8 mouse cellular contexts compared by ENCODE assay signal in the genomic region with DNA sequence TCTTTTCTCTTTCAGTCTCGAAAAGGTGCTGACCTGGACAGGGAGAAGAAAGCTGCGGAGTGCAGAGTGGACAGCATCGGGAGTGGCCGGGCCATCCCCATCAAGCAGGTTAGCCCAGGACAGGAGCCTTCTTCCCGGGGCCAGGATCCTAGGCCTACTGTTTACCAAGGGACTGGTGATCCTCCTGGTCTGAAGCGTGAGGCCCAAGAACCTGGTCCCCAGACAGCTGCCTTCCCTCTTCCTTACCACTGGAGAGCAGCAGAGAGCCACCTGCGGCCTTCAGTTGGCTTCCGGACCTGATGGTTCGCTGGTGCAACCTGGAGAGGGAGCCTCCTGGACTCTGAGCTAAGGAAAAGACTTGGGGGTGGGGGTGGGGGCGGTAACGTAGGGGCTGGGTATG. TPM values are rescaled to one million over a fixed set of nuclear protein-coding genes. Genes with fewer than 3 reads are reported as not detected.
DNase-seq lines count a peak whose midpoint lies in the region; ATAC-seq and TF ChIP-seq lines count a peak whose summit lies in the region.

No protein-coding gene starts in this region.

- TF ChIP-seq CTCF in E14TG2a.4 (conservative IDR thresholded peaks at IDR 0.05; ENCODE audit: low read length), result peak; percentile 86

- peaks cover 81% of the 10 kb centered on the region for H3K4me1 ChIP-seq in E14TG2a.4 (replicated peaks; ENCODE audit: low read depth, low read length)
- peaks cover 15% of the 10 kb centered on the region for H3K4me1 ChIP-seq in heart, embryonic 11.5 days (ENCODE audit: control insufficient read depth, insufficient read depth, low read length)
- H3K4me1 ChIP-seq in kidney, embryonic 15.5 days, result peaks cover 45% of the 10 kb centered on the region
- peaks cover 30% of the 10 kb centered on the region for H3K4me1 ChIP-seq in neural tube, embryonic 14.5 days (ENCODE audit: control insufficient read depth, insufficient read depth, low read length)

- no peaks in the 10 kb centered on the region for H3K9me3 ChIP-seq in E14TG2a.4 (ENCODE audit: low read length)
- no peaks in the 10 kb centered on the region for H3K9me3 ChIP-seq in heart, embryonic 11.5 days (replicated peaks; ENCODE audit: control insufficient read depth, low read length)
- H3K9me3 ChIP-seq in kidney, embryonic 15.5 days (replicated peaks), result no peaks in the 10 kb centered on the region
- no peaks in the 10 kb centered on the region for H3K9me3 ChIP-seq in neural tube, embryonic 14.5 days (ENCODE audit: control insufficient read depth, low read length)

- no peak overlapping the region for H3K9ac ChIP-seq in heart, embryonic 11.5 days (ENCODE audit: low read depth, low read length)
- 0 out of 2 replicates have a peak overlapping the region, but pooled peaks have one; percentile 3 for H3K9ac ChIP-seq in kidney, embryonic 15.5 days
- H3K9ac ChIP-seq in neural tube, embryonic 14.5 days (replicated peaks; ENCODE audit: low read depth, low read length), result no peak overlapping the region

- H3K36me3 ChIP-seq in E14TG2a.4 (ENCODE audit: insufficient read depth, low read length), result peaks cover 68% of the 10 kb centered on the region
- peaks cover 25% of the 10 kb centered on the region for H3K36me3 ChIP-seq in heart, embryonic 11.5 days (ENCODE audit: control insufficient read depth, insufficient read depth, low read length)
- H3K36me3 ChIP-seq in kidney, embryonic 15.5 days, result peaks cover 82% of the 10 kb centered on the region
- H3K36me3 ChIP-seq in neural tube, embryonic 14.5 days (ENCODE audit: control insufficient read depth, insufficient read depth, low read length), result peaks cover 36% of the 10 kb centered on the region

- 29% methylated on average over 11 of the region's 11 CpGs for WGBS in heart, embryonic 11.5 days (ENCODE audit: insufficient replicate concordance)
- WGBS in kidney, embryonic 15.5 days, result 27% methylated on average over 11 of the region's 11 CpGs
- WGBS in neural tube, embryonic 14.5 days, result 25% methylated on average over 11 of the region's 11 CpGs

- no peak for ATAC-seq in heart, embryonic 11.5 days (replicated peaks; ENCODE audit: insufficient number of reproducible peaks, low FRiP score, low TSS enrichment)
- ATAC-seq in kidney, embryonic 15.5 days (replicated peaks; ENCODE audit: low FRiP score), result peak; percentile 11; the same call in 1 of the 2 replicates
- ATAC-seq in neural tube, embryonic 14.5 days (ENCODE audit: low read depth), result peak; percentile 39

- no peak overlapping the region for H3K4me2 ChIP-seq in heart, embryonic 11.5 days
- peak overlapping the region; percentile 1; the same call in 1 of the 2 replicates for H3K4me2 ChIP-seq in kidney, embryonic 15.5 days
- H3K4me2 ChIP-seq in neural tube, embryonic 14.5 days (ENCODE audit: low read depth, low read length), result no peak overlapping the region

- H3K27me3 ChIP-seq in E14TG2a.4 (ENCODE audit: insufficient read depth, low read length), result peaks cover 4% of the 10 kb centered on the region; the same call in 1 of the 2 replicates
- H3K27me3 ChIP-seq in heart, embryonic 11.5 days (ENCODE audit: control insufficient read depth, insufficient read depth, low read length), result peaks cover 5% of the 10 kb centered on the region; the same call in 1 of the 2 replicates
- 0 out of 2 replicates have a peak, but pooled peaks cover 9% of the 10 kb centered on the region for H3K27me3 ChIP-seq in kidney, embryonic 15.5 days
- no peaks in the 10 kb centered on the region for H3K27me3 ChIP-seq in neural tube, embryonic 14.5 days (ENCODE audit: control insufficient read depth, insufficient read depth, low read length)

- H3K4me3 ChIP-seq in E14TG2a.4 (replicated peaks; ENCODE audit: low read length), result peak overlapping the region; percentile 74
- H3K4me3 ChIP-seq in heart, embryonic 11.5 days (ENCODE audit: low read depth, low read length), result no peak overlapping the region
- no peak overlapping the region for H3K4me3 ChIP-seq in kidney, embryonic 15.5 days (replicated peaks)
- no peak overlapping the region for H3K4me3 ChIP-seq in neural tube, embryonic 14.5 days (ENCODE audit: low read depth, low read length)

- H3K27ac ChIP-seq in heart, embryonic 11.5 days (ENCODE audit: low read depth, low read length), result 0 out of 2 replicates have a peak overlapping the region, but pooled peaks have one; percentile 10
- H3K27ac ChIP-seq in kidney, embryonic 15.5 days, result peak overlapping the region; percentile 86
- no peak overlapping the region for H3K27ac ChIP-seq in neural tube, embryonic 14.5 days (ENCODE audit: low read depth, low read length)

- DNase-seq in adrenal gland, adult 2 months, result peak; percentile 60
- DNase-seq in embryo, embryonic 11 days, result peak; percentile 84
- peak; percentile 68 to 71 for DNase-seq in lung, adult 18-20 months
- DNase-seq in thymus, postnatal 36 days, result peak; percentile 42 to 52

RNA-seq across cellular contexts. Expression of a gene that starts 31.3 kb away (rescaled TPM):
- total RNA-seq in adrenal gland, adult 2 months (2021), result 10 to 100 TPM; 78.8 to 89.8 TPM
- 96.5 and 106 TPM in 2 replicates for polyA plus RNA-seq in adrenal gland, adult 2 months (2012; rRNA removed)
- 24.6 and 28.8 TPM in 2 replicates for polyA plus RNA-seq in heart, embryonic 11.5 days (2014; fragmentation: Nextera tagmentation; extraction: Ambion mirVana)
- 18.8 and 21.0 TPM in 2 replicates for polyA plus RNA-seq in kidney, embryonic 15.5 days (2015; fragmentation: Nextera tagmentation; extraction: Ambion mirVana)
- polyA plus RNA-seq in neural tube, embryonic 14.5 days (2014; fragmentation: Nextera tagmentation; extraction: Ambion mirVana), result 59.3 and 63.6 TPM in 2 replicates

RNA-seq across cellular contexts. Expression of a gene that starts 35.7 kb away (rescaled TPM):
- 10 to 100 TPM; 16.7 to 20.5 TPM for total RNA-seq in adrenal gland, adult 2 months (2021)
- 86.7 and 94.5 TPM in 2 replicates for polyA plus RNA-seq in adrenal gland, adult 2 months (2012; rRNA removed)
- polyA plus RNA-seq in heart, embryonic 11.5 days (2014; fragmentation: Nextera tagmentation; extraction: Ambion mirVana), result 21.5 and 22.6 TPM in 2 replicates
- polyA plus RNA-seq in kidney, embryonic 15.5 days (2015; fragmentation: Nextera tagmentation; extraction: Ambion mirVana), result 25.2 and 26.5 TPM in 2 replicates
- polyA plus RNA-seq in neural tube, embryonic 14.5 days (2014; fragmentation: Nextera tagmentation; extraction: Ambion mirVana), result 63.9 and 68.0 TPM in 2 replicates

RNA-seq across cellular contexts. Expression of a gene that starts 38.2 kb away (rescaled TPM):
- 100 to 1,000 TPM in 1 of 2 experiments, 10 to 100 TPM in 1; 93.4 to 108 TPM for total RNA-seq in adrenal gland, adult 2 months (2021)
- 335 and 350 TPM in 2 replicates for polyA plus RNA-seq in adrenal gland, adult 2 months (2012; rRNA removed)
- polyA plus RNA-seq in heart, embryonic 11.5 days (2014; fragmentation: Nextera tagmentation; extraction: Ambion mirVana), result 158 and 165 TPM in 2 replicates
- 116 and 125 TPM in 2 replicates for polyA plus RNA-seq in kidney, embryonic 15.5 days (2015; fragmentation: Nextera tagmentation; extraction: Ambion mirVana)
- 93.2 and 97.7 TPM in 2 replicates for polyA plus RNA-seq in neural tube, embryonic 14.5 days (2014; fragmentation: Nextera tagmentation; extraction: Ambion mirVana)

RNA-seq across cellular contexts. Expression of a gene that starts 43.7 kb away (rescaled TPM):
- not detected for total RNA-seq in adrenal gland, adult 2 months (2021)
- not detected in 2 replicates for polyA plus RNA-seq in adrenal gland, adult 2 months (2012; rRNA removed)
- polyA plus RNA-seq in heart, embryonic 11.5 days (2014; fragmentation: Nextera tagmentation; extraction: Ambion mirVana), result 0.04 TPM in 1 of 2 replicates, not detected in the other
- 0.04 and 0.10 TPM in 2 replicates for polyA plus RNA-seq in kidney, embryonic 15.5 days (2015; fragmentation: Nextera tagmentation; extraction: Ambion mirVana)
- polyA plus RNA-seq in neural tube, embryonic 14.5 days (2014; fragmentation: Nextera tagmentation; extraction: Ambion mirVana), result 3.5 and 5.8 TPM in 2 replicates

RNA-seq across cellular contexts. Expression of a gene that starts 57.5 kb away (rescaled TPM):
- total RNA-seq in adrenal gland, adult 2 months (2021), result not detected
- 0.30 and 0.76 TPM in 2 replicates for polyA plus RNA-seq in adrenal gland, adult 2 months (2012; rRNA removed)
- 3.2 and 3.4 TPM in 2 replicates for polyA plus RNA-seq in heart, embryonic 11.5 days (2014; fragmentation: Nextera tagmentation; extraction: Ambion mirVana)
- polyA plus RNA-seq in kidney, embryonic 15.5 days (2015; fragmentation: Nextera tagmentation; extraction: Ambion mirVana), result 0.61 and 0.67 TPM in 2 replicates
- 0.17 and 0.45 TPM in 2 replicates for polyA plus RNA-seq in neural tube, embryonic 14.5 days (2014; fragmentation: Nextera tagmentation; extraction: Ambion mirVana)
